Mouse (Mus musculus) lung, embryonic 14.5 days (tissue): Measurements from ENCODE around the gene Mrpl2. TPM values are rescaled to one million over a fixed set of nuclear protein-coding genes. Genes with fewer than 3 reads are reported as not detected.

Experiments used
- ATAC-seq: fragments of 200-750 bp; cut with Nextera tagmentation; 2 replicates; pipeline ENCODE4 v1.8.0; 2017; ENCODE audit warnings: mild to moderate bottlenecking, moderate TSS enrichment, moderate library complexity; ENCODE audit not compliant: insufficient read depth
- DNase-seq: peaks from one replicate; pipeline ENCODE4 v3.0.0-alpha.2; 2015
- H3K27ac ChIP-seq: fragments of 300-500 bp; sonication (generic); 2 replicates; pipeline ENCODE4 v1.5.1; 2014; ENCODE audit warnings: low read depth, mild to moderate bottlenecking, moderate library complexity
- H3K27me3 ChIP-seq: fragments of 300-500 bp; sonication (generic); 2 replicates; pipeline ENCODE4 v1.6.1; 2014; ENCODE audit warnings: low read length, control low read depth; ENCODE audit not compliant: insufficient read depth
- H3K36me3 ChIP-seq: fragments of 300-500 bp; sonication (generic); 2 replicates; pipeline ENCODE4 v1.6.1; 2014; ENCODE audit warnings: control low read depth; ENCODE audit not compliant: insufficient read depth
- H3K4me1 ChIP-seq: fragments of 300-500 bp; sonication (generic); 2 replicates; pipeline ENCODE4 v1.6.1; 2014; ENCODE audit warnings: antibody characterized with exemption, control low read depth; ENCODE audit not compliant: insufficient read depth
- H3K4me2 ChIP-seq: fragments of 300-500 bp; sonication (generic); 2 replicates; pipeline ENCODE4 v1.6.1; 2014; ENCODE audit warnings: mild to moderate bottlenecking
- H3K4me3 ChIP-seq: fragments of 300-500 bp; sonication (generic); 2 replicates; pipeline ENCODE4 v1.5.1; 2014; ENCODE audit warnings: low read depth, low read length
- H3K9ac ChIP-seq: fragments of 300-500 bp; sonication (generic); 2 replicates; pipeline ENCODE4 v1.6.1; 2014
- H3K9me3 ChIP-seq: fragments of 300-500 bp; sonication (generic); 2 replicates; pipeline ENCODE4 v1.6.1; 2016; ENCODE audit warnings: low read depth, low read length, control low read depth
- CTCF ChIP-seq: IDR thresholded peaks from 2 replicates; pipeline ENCODE4 v1.5.1; 2016; ENCODE audit warnings: antibody characterized with exemption, low read depth
- WGBS: fragments of 180-500 bp; shearing (Covaris S2); extraction: QIAGEN DNeasy Blood & Tissue Kit; methylation state at CpG from one replicate; pipeline ENCODE4 v1.1.7; 2014; 5-methylcytosine and 5-hydroxymethylcytosine counted together
- polyA plus RNA-seq: library from polyadenylated mRNA; unstranded; fragments of >200 nt; fragmentation: Nextera tagmentation; extraction: Ambion mirVana; gene quantifications from 2 replicates; pipeline ENCODE4 v1.2.1, GENCODE M21; 2014

The Mrpl2 gene
- polyA plus RNA-seq, 1 experiment from 2014 or later = 113 TPM

DNA sequence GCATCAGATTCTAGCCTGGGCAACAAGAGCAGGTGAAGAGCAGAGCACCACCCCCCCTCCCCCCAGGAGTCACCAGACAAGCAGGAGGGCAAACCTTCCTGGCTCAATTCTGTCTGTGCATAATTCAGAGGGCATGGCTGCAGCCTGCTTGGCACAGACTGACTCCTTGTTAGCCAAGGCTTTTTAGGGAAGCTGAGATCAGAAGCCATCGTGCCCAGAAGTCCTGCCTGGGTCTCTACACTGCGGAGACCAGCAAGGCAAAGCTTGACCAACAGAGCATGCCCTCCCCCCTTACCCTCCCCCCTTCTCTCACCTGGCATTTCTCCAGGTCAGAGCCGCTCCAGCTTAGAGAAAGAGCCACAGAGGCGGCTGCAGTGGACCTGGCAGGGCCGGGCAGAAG, 16.7 kb downstream of the Mrpl2 start:
- ATAC-seq (no peak), DNase-seq (no peak)
- Histone ChIP-seq H3K27me3 (no peaks in the 10 kb centered on the region), H3K36me3 (peaks cover 91% of the 10 kb centered on the region), H3K9ac (no peak overlapping the region), H3K4me3 (no peak overlapping the region), H3K27ac (no peak overlapping the region), H3K4me2 (no peak overlapping the region), H3K9me3 (no peaks in the 10 kb centered on the region), H3K4me1 (no peaks in the 10 kb centered on the region)
- 78% methylated on average over 5 of the region's 5 CpGs for WGBS
- TF ChIP-seq CTCF = no peak

GRCm38 (mm10) chr17:46667712-46668111, 21.7 kb downstream of the Mrpl2 start:
- no peak overlapping the region for H3K9ac ChIP-seq
- H3K4me2 ChIP-seq = no peak overlapping the region
- H3K4me1 ChIP-seq = no peaks in the 10 kb centered on the region
- H3K36me3 ChIP-seq = peaks cover 74% of the 10 kb centered on the region
- no peak for ATAC-seq
- no peaks in the 10 kb centered on the region for H3K27me3 ChIP-seq
- no peak for TF ChIP-seq CTCF
- no peaks in the 10 kb centered on the region for H3K9me3 ChIP-seq
- no peak for DNase-seq
- no peak overlapping the region for H3K4me3 ChIP-seq
- H3K27ac ChIP-seq = no peak overlapping the region
- 82% methylated on average over 16 of the region's 16 CpGs for WGBS

GRCm38 (mm10) chr17:46669911-46670310, 23.9 kb downstream of the Mrpl2 start:
- H3K4me2 ChIP-seq = no peak overlapping the region
- DNase-seq = no peak
- peaks cover 56% of the 10 kb centered on the region for H3K36me3 ChIP-seq
- WGBS = 90% methylated on average over 10 of the region's 10 CpGs
- no peaks in the 10 kb centered on the region for H3K27me3 ChIP-seq
- no peaks in the 10 kb centered on the region for H3K9me3 ChIP-seq
- H3K4me1 ChIP-seq = peaks cover 9% of the 10 kb centered on the region
- no peak for ATAC-seq
- H3K9ac ChIP-seq = no peak overlapping the region
- no peak overlapping the region for H3K27ac ChIP-seq
- TF ChIP-seq CTCF = no peak
- H3K4me3 ChIP-seq = no peak overlapping the region

DNA sequence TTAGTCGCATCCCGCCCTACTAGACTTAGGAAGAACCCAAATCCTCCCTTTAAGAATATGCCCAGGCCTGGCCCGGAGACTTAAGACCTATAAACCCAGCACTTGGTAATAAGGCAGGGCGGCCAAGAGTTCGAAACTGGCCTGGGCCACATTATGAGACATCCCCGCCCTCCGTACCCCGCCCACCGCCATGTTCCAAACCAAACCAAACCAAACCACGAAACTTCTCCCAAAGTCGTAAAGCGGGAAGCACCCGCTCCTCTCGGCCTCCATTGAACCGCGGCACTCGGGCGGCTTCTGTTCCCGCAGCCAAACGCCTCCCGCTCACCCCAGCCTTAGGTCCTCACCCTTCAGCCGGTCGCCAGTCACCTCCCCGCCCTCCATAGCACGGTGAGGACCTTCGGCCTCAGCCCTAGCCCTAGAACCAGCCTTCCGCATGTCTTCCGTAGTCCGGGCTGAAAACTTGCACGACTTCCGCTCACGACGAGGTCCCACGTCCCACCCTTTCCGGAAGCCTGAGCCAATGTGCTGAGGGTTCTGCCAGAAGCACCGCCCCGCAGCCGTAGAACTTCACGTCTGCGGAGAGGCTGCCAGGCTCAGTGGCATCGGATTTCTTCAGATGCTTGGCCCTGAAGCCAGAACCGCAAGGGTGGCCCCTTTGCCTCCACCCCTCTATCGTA, 28.0 kb downstream of the Mrpl2 start, which contains the start of gene Rrp36:
Gene Rrp36 (minus strand): TSS at position 503 of the 680 bp plus-strand sequence.
- ATAC-seq (peak; percentile 92), DNase-seq (peak; percentile 97)
- peaks cover 63% of the 10 kb centered on the region for H3K36me3 ChIP-seq
- no peak for TF ChIP-seq CTCF
- peak within 1 kb of the TSS; percentile 93 for H3K4me2 ChIP-seq
- WGBS = under 1% methylated on average over 43 of the region's 43 CpGs
- peaks cover 12% of the 10 kb centered on the region for H3K4me1 ChIP-seq
- H3K9ac ChIP-seq = peak within 1 kb of the TSS; percentile 82
- H3K27ac ChIP-seq = peak within 1 kb of the TSS; percentile 82
- no peaks in the 10 kb centered on the region for H3K27me3 ChIP-seq
- no peaks in the 10 kb centered on the region for H3K9me3 ChIP-seq
- peak within 1 kb of the TSS; percentile 78 for H3K4me3 ChIP-seq

- TF ChIP-seq CTCF = no peak
- Histone ChIP-seq H3K9me3 (no peaks in the 10 kb centered on the region), H3K9ac (peak overlapping the region; percentile 82), H3K4me3 (peak overlapping the region; percentile 78), H3K27me3 (no peaks in the 10 kb centered on the region), H3K27ac (peak overlapping the region; percentile 82), H3K4me2 (peak overlapping the region; percentile 93), H3K36me3 (peaks cover 56% of the 10 kb centered on the region), H3K4me1 (peaks cover 18% of the 10 kb centered on the region)
- WGBS = 18% methylated on average over 15 of the region's 15 CpGs
- ATAC-seq = peak; percentile 44
- no peak for DNase-seq
These were observed 28.7 kb downstream of the Mrpl2 start for GRCm38 (mm10) chr17:46674530-46675283.

DNA sequence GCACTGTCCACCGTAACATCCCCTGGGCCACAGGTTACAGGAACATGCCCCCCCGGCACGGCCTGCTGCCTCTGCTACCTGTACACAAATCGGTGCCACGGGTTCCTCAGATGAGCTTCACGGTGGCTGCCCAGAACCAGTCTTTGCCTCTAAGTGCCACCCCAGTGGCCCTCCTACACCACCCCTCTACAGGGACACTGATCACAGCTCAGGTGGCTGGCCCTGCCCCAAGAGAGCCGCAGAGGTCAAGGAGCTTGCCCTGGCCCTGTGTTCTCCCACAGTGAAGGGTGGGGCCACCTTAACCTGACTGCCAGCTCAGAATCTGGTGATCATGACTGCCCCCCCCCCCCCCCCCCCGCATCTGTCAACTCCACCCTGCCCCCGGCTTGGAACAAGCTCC, 32.4 kb downstream of the Mrpl2 start, which contains the start of gene Mea1:
Gene Mea1 (plus strand): TSS at position 378 of the 400 bp plus-strand sequence.
- Histone ChIP-seq H3K36me3 (peaks cover 48% of the 10 kb centered on the region), H3K27ac (peak within 1 kb of the TSS; percentile 85), H3K27me3 (no peaks in the 10 kb centered on the region), H3K4me3 (peak within 1 kb of the TSS; percentile 69), H3K9me3 (no peaks in the 10 kb centered on the region), H3K4me1 (peaks cover 23% of the 10 kb centered on the region), H3K9ac (peak within 1 kb of the TSS; percentile 66), H3K4me2 (peak within 1 kb of the TSS; percentile 88)
- DNase-seq (no peak), ATAC-seq (no peak)
- 80% methylated on average over 8 of the region's 9 CpGs for WGBS
- no peak for TF ChIP-seq CTCF

- 28% methylated on average over 9 of the region's 9 CpGs for WGBS
- H3K36me3 ChIP-seq = peaks cover 52% of the 10 kb centered on the region
These were observed 32.9 kb downstream of the Mrpl2 start for GRCm38 (mm10) chr17:46678911-46679310.

More at GRCm38 (mm10) chr17:46678911-46679310, 32.9 kb downstream of the Mrpl2 start:
- peak overlapping the region; percentile 85 for H3K27ac ChIP-seq
- DNase-seq (no peak), ATAC-seq (no peak)
- H3K4me3 ChIP-seq = peak overlapping the region; percentile 69
- H3K4me2 ChIP-seq = peak overlapping the region; percentile 88
- TF ChIP-seq CTCF = no peak
- no peaks in the 10 kb centered on the region for H3K27me3 ChIP-seq
- H3K9ac ChIP-seq = peak overlapping the region; percentile 66
- peaks cover 20% of the 10 kb centered on the region for H3K4me1 ChIP-seq
- H3K9me3 ChIP-seq = no peaks in the 10 kb centered on the region
